Mouse (Mus musculus) olfactory bulb, adult 2 months (tissue): ENCODE results near the gene Malrd1. TPM values are rescaled to one million over a fixed set of nuclear protein-coding genes. Genes with fewer than 3 reads are reported as not detected.

Experiments used
- H3K27ac ChIP-seq: fragments of 200-500 bp; 2 replicates; pipeline ENCODE4 v1.5.1; 2012; ENCODE audit warnings: low read depth, low read length; ENCODE audit not compliant: insufficient read depth
- H3K4me1 ChIP-seq: fragments of 200-500 bp; 2 replicates; pipeline ENCODE4 v1.6.1; 2012; ENCODE audit warnings: low read length; ENCODE audit not compliant: control insufficient read depth, insufficient read depth
- H3K4me3 ChIP-seq: fragments of 200-500 bp; 2 replicates; pipeline ENCODE4 v1.5.1; 2012; ENCODE audit warnings: mild to moderate bottlenecking, low read depth, low read length, moderate library complexity; ENCODE audit not compliant: insufficient read depth
- CTCF ChIP-seq: fragments of 200-500 bp; IDR thresholded peaks from 2 replicates; pipeline ENCODE4 v1.5.1; 2012; ENCODE audit warnings: low read depth, mild to moderate bottlenecking, low read length, moderate library complexity; ENCODE audit not compliant: insufficient read depth
- POLR2A ChIP-seq: fragments of 200-500 bp; IDR thresholded peaks from 2 replicates; pipeline ENCODE4 v1.6.1; 2012; ENCODE audit warnings: mild to moderate bottlenecking, low read depth, low read length, moderate library complexity; ENCODE audit not compliant: insufficient read depth
- WGBS: fragments of 180-500 bp; shearing (Covaris S2); methylation state at CpG from one replicate; pipeline ENCODE4 v1.1.7; 2018; 5-methylcytosine and 5-hydroxymethylcytosine counted together
- polyA plus RNA-seq: library from polyadenylated mRNA; stranded (reverse); fragments of >200 nt; gene quantifications from 2 replicates; pipeline ENCODE4 v1.2.4, GENCODE M21; 2012; ENCODE audit warnings: low replicate concordance; ENCODE audit not compliant: missing spikeins, insufficient read depth, insufficient read length

Gene Malrd1
- not detected in 2 replicates for polyA plus RNA-seq

- WGBS: 93% methylated on average over 2 of the region's 2 CpGs
- H3K4me1 ChIP-seq: no peaks in the 10 kb centered on the region
- no peak within 1 kb of the TSS for H3K27ac ChIP-seq
- no peak within 1 kb of the TSS for H3K4me3 ChIP-seq
- TF ChIP-seq CTCF (no peak), POLR2A (no peak)
Measured at GRCm38 (mm10) chr2:15526241-15526924, at the start of gene Malrd1. Gene Malrd1, plus strand, starts transcription at chr2:15526479.

DNA sequence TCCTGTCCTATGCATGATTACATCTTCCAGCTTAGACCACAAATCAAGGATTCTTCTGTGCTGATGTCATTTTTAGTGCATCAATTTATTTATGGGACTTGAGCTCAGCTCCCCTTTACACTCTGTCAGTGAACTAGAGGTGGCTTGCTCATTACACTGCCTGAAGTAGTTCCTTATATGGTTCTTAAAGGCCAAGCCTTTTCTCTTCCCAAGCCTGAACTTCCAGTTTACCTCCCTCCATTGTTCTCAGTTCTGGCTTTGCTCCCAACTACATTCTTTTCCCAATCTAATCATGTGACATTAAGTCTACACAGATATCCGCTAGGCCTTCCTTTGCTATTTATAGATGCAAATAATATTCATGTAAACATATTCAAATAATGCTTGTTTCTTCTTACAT is 12.4 kb downstream of the Malrd1 start:
- Histone ChIP-seq H3K27ac (no peak overlapping the region), H3K4me3 (no peak overlapping the region), H3K4me1 (no peaks in the 10 kb centered on the region)
- 78% methylated on average over 1 of the region's 1 CpGs for WGBS
- no peak for TF ChIP-seq CTCF

GRCm38 (mm10) chr2:15613327-15613948 is 87.2 kb downstream of the Malrd1 start:
- TF ChIP-seq CTCF (no peak), POLR2A (no peak)
- no peak overlapping the region for H3K4me3 ChIP-seq
- H3K4me1 ChIP-seq: no peaks in the 10 kb centered on the region
- WGBS: 71% methylated on average over 4 of the region's 4 CpGs
- H3K27ac ChIP-seq: no peak overlapping the region

DNA sequence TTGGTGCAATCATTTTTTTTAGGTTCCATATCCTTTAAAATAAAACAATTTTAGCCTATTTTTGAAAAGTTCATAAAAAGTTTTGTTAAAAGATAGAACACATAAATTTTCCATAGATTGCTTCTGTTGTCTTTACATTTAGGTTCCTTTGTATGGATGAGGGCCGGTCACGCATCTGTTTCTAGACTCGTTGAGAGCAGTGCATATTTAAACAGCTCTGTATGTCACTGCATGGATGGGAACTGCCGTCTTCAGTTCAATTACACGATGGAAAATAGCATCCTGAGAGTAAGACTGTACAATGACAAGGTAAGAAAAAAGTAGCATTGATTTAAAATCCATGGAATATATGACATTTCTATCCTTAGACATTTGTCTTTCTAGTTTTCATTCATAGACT is 87.7 kb downstream of the Malrd1 start:
- H3K4me3 ChIP-seq: no peak overlapping the region
- TF ChIP-seq POLR2A (no peak), CTCF (no peak)
- no peak overlapping the region for H3K27ac ChIP-seq
- H3K4me1 ChIP-seq: no peaks in the 10 kb centered on the region
- 84% methylated on average over 5 of the region's 5 CpGs for WGBS

DNA sequence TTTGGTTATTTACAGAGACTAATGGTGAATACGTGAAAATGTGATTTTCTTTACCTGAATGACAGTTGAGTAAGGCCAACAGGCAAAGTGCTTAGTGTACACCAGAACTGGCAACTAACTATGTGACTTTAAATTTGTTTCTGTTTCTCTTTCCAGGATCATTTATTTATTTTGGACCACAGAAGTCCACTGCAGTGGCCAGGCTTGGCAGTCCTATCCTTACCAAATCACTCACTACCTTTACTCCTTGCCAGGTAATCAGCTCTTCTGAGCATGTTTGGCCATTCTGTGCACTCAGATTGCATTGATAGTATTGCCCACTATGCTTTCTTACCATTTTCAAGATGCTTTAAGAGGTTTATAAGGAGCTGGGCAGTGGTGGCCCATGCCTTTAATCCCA is 109.5 kb downstream of the Malrd1 start:
- Histone ChIP-seq H3K4me1 (no peaks in the 10 kb centered on the region), H3K27ac (no peak overlapping the region), H3K4me3 (no peak overlapping the region)
- no peak for TF ChIP-seq POLR2A
- TF ChIP-seq CTCF: no peak
- WGBS: 95% methylated on average over 1 of the region's 1 CpGs

GRCm38 (mm10) chr2:15643864-15644263 is 117.6 kb downstream of the Malrd1 start:
- no peaks in the 10 kb centered on the region for H3K4me1 ChIP-seq
- H3K4me3 ChIP-seq: no peak overlapping the region
- no peak for TF ChIP-seq CTCF
- TF ChIP-seq POLR2A: no peak
- no peak overlapping the region for H3K27ac ChIP-seq
- WGBS: 73% methylated on average over 1 of the region's 1 CpGs

DNA sequence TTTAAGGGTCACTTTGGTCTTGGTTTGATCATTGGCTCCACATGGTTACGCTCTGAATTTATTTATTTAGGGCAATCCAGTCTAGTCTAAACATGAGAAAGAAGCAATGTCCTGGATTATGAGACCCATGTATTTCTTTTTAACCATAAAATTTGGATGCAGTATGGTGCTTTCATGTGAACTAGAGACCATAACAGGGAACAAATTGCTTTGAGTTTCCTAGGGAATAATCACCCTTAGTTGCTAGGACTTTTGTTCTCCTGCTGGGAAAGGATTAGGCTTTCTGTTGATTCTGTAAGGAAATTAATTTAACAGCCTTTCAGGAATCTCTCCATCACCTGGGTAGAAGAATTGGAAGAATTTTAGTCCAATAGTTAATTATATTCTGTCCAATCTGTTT is 130.1 kb downstream of the Malrd1 start:
- Histone ChIP-seq H3K4me1 (no peaks in the 10 kb centered on the region), H3K27ac (no peak overlapping the region), H3K4me3 (no peak overlapping the region)
- TF ChIP-seq POLR2A: no peak
- TF ChIP-seq CTCF: no peak
- WGBS: 70% methylated on average over 1 of the region's 1 CpGs

GRCm38 (mm10) chr2:15702977-15703376 is 176.7 kb downstream of the Malrd1 start:
- no peak for TF ChIP-seq CTCF
- no peak for TF ChIP-seq POLR2A
- Histone ChIP-seq H3K4me3 (no peak overlapping the region), H3K27ac (no peak overlapping the region), H3K4me1 (no peaks in the 10 kb centered on the region)
- 86% methylated on average over 3 of the region's 3 CpGs for WGBS

DNA sequence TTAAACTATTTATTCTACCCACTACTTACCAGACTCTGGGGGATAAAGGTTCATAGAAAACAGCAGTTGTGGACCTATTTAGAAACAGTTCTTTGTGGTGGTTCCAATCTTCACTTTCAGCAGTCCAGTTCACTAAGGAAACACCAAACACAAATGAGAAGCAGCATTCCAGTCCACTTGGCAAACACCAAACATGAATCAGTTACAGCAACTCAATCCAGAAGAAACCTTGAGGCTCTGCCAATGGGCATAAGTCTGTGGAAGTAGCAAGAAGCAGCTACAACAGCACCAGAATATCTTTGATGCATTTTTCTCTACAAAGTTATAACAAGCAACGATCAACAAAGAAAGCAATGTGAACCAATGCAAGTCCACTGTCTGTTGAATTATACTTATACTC is 214.7 kb downstream of the Malrd1 start:
- no peak overlapping the region for H3K4me3 ChIP-seq
- H3K4me1 ChIP-seq: no peaks in the 10 kb centered on the region
- 27% methylated on average over 1 of the region's 1 CpGs for WGBS
- TF ChIP-seq CTCF (no peak), POLR2A (no peak)
- H3K27ac ChIP-seq: no peak overlapping the region
